Mouse (Mus musculus): Measurements from ENCODE around the gene Platr17.
A peak's percentile ranks its signal among the peaks of the same experiment; 100 is the strongest.
"Not testable (repeated sequence)": the region's sequence is repeated elsewhere in the genome, so short reads cannot be mapped to it uniquely, and the experiment has no call there.

Gene Platr17

GRCm38 (mm10) chr17:33904835-33905234 is at the start of gene Platr17:
Platr17 (plus strand) TSS chr17:33905135.
- not testable (repeated sequence) for DNase-seq

GRCm38 (mm10) chr17:33857816-33858215 is 47.1 kb upstream of the Platr17 start:
- no peak for DNase-seq

GRCm38 (mm10) chr17:33865330-33866030 is 39.5 kb upstream of the Platr17 start:
- DNase-seq: peak; percentile 76

- not testable (repeated sequence) for DNase-seq
Observed at GRCm38 (mm10) chr17:33873537-33873936, 31.4 kb upstream of the Platr17 start, which contains the start of gene Gm7029. Gm7029 (plus strand) TSS chr17:33873837.

- DNase-seq: peak; percentile 12 to 13
Observed at GRCm38 (mm10) chr17:33874411-33874810, 30.5 kb upstream of the Platr17 start.

- peak; percentile 34 to 38 for DNase-seq
Observed at GRCm38 (mm10) chr17:33875797-33876196, 29.1 kb upstream of the Platr17 start.

GRCm38 (mm10) chr17:33884320-33884719 is 20.6 kb upstream of the Platr17 start:
- not testable (repeated sequence) for DNase-seq

GRCm38 (mm10) chr17:33887802-33888201 is 17.1 kb upstream of the Platr17 start:
- not testable (repeated sequence) for DNase-seq

- not testable (repeated sequence) for DNase-seq
Observed at GRCm38 (mm10) chr17:33888230-33888629, 16.7 kb upstream of the Platr17 start.

- DNase-seq: peak in 1 of 2 experiments; percentile 33
Observed at GRCm38 (mm10) chr17:33889941-33890532, 14.9 kb upstream of the Platr17 start.

GRCm38 (mm10) chr17:33890533-33891059 is 14.3 kb upstream of the Platr17 start, which contains the start of gene Kifc1:
Kifc1 (minus strand) TSS chr17:33890661.
- DNase-seq: peak; percentile 99

- DNase-seq: no peak
Observed at GRCm38 (mm10) chr17:33891357-33891756, 13.6 kb upstream of the Platr17 start.

- DNase-seq: peak; percentile 33 to 42
Observed at GRCm38 (mm10) chr17:33891892-33892291, 13.0 kb upstream of the Platr17 start.

GRCm38 (mm10) chr17:33892429-33892828 is 12.5 kb upstream of the Platr17 start:
- no peak for DNase-seq

- DNase-seq: not testable (repeated sequence)
Observed at GRCm38 (mm10) chr17:33893011-33893410, 11.9 kb upstream of the Platr17 start.

GRCm38 (mm10) chr17:33897114-33897794 is 7.7 kb upstream of the Platr17 start:
- DNase-seq: peak; percentile 65 to 66

- DNase-seq: not testable (repeated sequence)
Observed at GRCm38 (mm10) chr17:33898193-33898592, 6.7 kb upstream of the Platr17 start.

- no peak for DNase-seq
Observed at GRCm38 (mm10) chr17:33899642-33900041, 5.3 kb upstream of the Platr17 start.

GRCm38 (mm10) chr17:33900281-33900988 is 4.5 kb upstream of the Platr17 start:
- DNase-seq: no peak

- no peak for DNase-seq
Observed at GRCm38 (mm10) chr17:33900989-33901314, 4.0 kb upstream of the Platr17 start.

- no peak for DNase-seq
Observed at GRCm38 (mm10) chr17:33901653-33902052, 3.3 kb upstream of the Platr17 start.

GRCm38 (mm10) chr17:33902079-33902478 is 2.9 kb upstream of the Platr17 start:
- no peak for DNase-seq

- no peak for DNase-seq
Observed at GRCm38 (mm10) chr17:33902491-33902890, 2.4 kb upstream of the Platr17 start.
